Mouse (Mus musculus): ENCODE data around the gene Gm4787. TPM values are rescaled to one million over a fixed set of nuclear protein-coding genes. Genes with fewer than 3 reads are reported as not detected.
"Not testable (repeated sequence)": the region's sequence is repeated elsewhere in the genome, so short reads cannot be mapped to it uniquely, and the experiment has no call there.

Gene Gm4787
- 1 to 10 TPM; 2.2 to 2.3 TPM for total RNA-seq (2021)
- long read RNA-seq, experiment 1, result 0 reads
- long read RNA-seq, experiment 2, result 0 reads

DNA sequence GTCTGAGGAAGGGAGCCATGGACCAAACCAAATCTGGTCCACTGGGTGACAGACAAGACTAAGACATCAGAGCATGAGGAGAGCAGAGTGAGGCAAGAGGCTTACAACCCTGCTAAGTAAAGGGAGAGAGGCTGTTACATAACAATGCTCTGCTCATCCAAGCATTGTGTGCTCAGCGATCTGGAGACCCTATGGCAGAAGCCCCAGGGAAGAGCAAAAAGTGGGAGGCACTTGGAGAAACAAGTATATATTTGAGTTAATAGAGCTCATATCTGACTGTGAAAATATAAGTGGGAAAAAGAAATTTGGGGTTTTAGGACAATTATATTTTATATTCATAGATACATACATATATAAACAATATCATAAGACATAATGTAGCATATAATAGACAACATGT is at the start of gene Gm4787:
TSS of gene Gm4787 (minus strand) at position 101 of the 400 bp plus-strand sequence.
- H3K27ac ChIP-seq; H3K4me3 ChIP-seq; DNase-seq (ENCODE audit: low spot score in 2 of 2): not testable (repeated sequence)

DNA sequence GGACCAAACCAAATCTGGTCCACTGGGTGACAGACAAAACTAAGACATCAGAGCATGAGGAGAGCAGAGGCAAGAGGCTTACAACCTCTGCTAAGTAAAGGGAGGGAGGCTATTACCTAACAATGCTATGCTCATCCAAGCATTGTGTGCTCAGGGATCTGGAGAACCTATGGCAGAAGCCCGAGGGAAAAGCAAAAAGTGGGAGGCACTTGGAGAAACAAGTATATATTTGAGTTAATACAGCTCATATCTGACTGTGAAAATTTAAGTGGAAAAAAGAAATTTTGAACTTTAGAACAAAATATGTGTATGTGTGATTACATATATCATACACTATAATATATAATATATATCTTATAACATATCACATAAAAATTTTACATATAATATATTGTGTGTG is 42.6 kb upstream of the Gm4787 start, which contains the start of gene Adam4:
TSS of gene Adam4 (minus strand) at position 101 of the 400 bp plus-strand sequence.
- no peak for DNase-seq (ENCODE audit: low spot score in 2 of 2)

GRCm38 (mm10) chr12:81413211-81413610 is 33.9 kb upstream of the Gm4787 start:
- Histone ChIP-seq H3K4me3 (no peak overlapping the region), H3K27ac (no peak overlapping the region)
- TF ChIP-seq CTCF (conservative IDR thresholded peaks at IDR 0.05), result no peak
- DNase-seq (ENCODE audit: low spot score in 2 of 2), result no peak

More for the DNA sequence above, 42.6 kb upstream of the Gm4787 start, which contains the start of gene Adam4:
- no peak for TF ChIP-seq CTCF (conservative IDR thresholded peaks at IDR 0.05)
- H3K27ac ChIP-seq, result no peak within 1 kb of the TSS
- no peak within 1 kb of the TSS for H3K4me3 ChIP-seq

DNA sequence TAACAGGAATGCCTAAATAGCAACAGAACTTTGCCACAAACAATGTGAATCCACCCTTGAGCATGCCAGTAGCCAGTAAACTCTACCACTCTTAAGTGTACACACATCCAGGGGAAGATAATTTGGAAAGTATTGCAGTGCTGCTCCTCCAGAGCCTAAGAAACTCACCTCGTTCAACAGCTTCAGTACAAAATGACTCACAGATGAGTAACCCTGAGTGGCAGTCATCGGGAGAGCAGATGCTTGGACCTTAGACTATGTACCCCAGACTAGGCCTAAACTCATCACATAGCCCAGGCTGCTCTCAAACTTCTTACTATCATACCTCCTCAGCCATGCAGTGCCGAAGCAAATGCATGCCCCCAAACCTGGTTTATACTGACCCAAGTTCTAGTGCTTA is 29.7 kb upstream of the Gm4787 start:
- DNase-seq (ENCODE audit: low spot score in 2 of 2), result no peak
- TF ChIP-seq CTCF (conservative IDR thresholded peaks at IDR 0.05), result no peak
- no peak overlapping the region for H3K4me3 ChIP-seq

GRCm38 (mm10) chr12:81402187-81402586 is 22.9 kb upstream of the Gm4787 start:
- Histone ChIP-seq H3K4me3 (no peak overlapping the region), H3K27ac (no peak overlapping the region)
- TF ChIP-seq CTCF (conservative IDR thresholded peaks at IDR 0.05), result peak; percentile 95
- peak; percentile 67 to 78 for DNase-seq (ENCODE audit: low spot score in 2 of 2)

More for the DNA sequence above, 29.7 kb upstream of the Gm4787 start:
- no peak overlapping the region for H3K27ac ChIP-seq

DNA sequence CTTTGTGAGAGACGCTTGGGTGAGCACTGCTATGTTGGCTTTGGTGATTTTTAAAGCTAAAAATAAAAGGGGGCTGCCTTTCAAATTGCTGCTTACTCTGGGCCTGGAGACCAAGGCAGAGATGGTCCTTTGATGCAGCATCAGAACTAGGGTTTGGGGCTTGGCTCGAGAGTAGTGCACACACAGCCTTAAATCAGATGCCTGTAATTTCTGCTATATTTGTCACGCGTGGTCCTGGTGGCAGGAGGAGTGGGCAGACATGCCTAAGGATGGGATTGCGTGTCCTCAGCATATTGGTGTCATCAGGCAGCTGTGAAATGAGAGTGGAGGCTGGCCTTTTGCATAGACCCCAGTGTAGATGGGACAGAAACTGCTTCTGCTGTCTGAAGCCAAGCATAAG is 45.4 kb downstream of the Gm4787 start:
- H3K4me3 ChIP-seq, result peak overlapping the region; percentile 66; the same call in 1 of the 2 replicates
- no peak for DNase-seq (ENCODE audit: low spot score in 2 of 2)
- no peak for TF ChIP-seq CTCF (conservative IDR thresholded peaks at IDR 0.05)
- no peak overlapping the region for H3K27ac ChIP-seq

DNA sequence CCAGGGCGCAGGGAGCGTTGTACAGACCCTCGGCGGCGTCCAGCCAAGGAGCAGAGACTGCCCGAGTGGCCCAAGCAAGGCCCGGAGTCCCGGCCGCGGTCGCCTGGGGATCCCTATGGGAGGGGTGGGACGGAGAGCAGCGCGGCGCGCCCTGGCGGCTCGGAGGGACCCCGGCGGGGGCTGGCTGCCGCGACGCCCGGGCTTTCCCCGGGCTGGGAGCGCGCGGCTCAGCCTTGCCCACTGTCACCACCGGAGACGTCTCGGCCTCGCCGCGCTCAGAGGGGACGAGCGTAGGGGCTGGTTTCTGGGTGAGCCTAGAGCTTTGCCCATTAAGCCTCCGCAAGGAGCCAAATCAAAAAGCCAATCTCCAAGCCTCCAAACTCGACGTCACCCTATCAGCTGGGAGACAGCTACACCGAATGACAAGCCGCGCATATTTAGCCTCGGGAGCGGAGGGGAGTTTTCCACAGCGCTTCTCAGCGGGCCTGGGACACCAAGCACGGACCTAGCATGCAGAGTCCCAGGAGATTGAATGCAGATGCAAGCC is 46.3 kb downstream of the Gm4787 start, which contains the start of gene Slc8a3:
TSS of gene Slc8a3 (minus strand) at position 306 of the 547 bp plus-strand sequence.
- peak; percentile 46 to 65 for DNase-seq (ENCODE audit: low spot score in 2 of 2)
- TF ChIP-seq CTCF (conservative IDR thresholded peaks at IDR 0.05), result 0 out of 2 replicates have a peak, but pooled peaks have one; percentile 2
- Histone ChIP-seq H3K27ac (peak within 1 kb of the TSS; percentile 87), H3K4me3 (peak within 1 kb of the TSS; percentile 66)

- TF ChIP-seq CTCF (conservative IDR thresholded peaks at IDR 0.05), result no peak
- Histone ChIP-seq H3K27ac (peak overlapping the region; percentile 87), H3K4me3 (peak overlapping the region; percentile 66)
- DNase-seq (ENCODE audit: low spot score in 2 of 2), result peak; percentile 34 to 70
Measured at GRCm38 (mm10) chr12:81331937-81332874, 47.1 kb downstream of the Gm4787 start.

DNA sequence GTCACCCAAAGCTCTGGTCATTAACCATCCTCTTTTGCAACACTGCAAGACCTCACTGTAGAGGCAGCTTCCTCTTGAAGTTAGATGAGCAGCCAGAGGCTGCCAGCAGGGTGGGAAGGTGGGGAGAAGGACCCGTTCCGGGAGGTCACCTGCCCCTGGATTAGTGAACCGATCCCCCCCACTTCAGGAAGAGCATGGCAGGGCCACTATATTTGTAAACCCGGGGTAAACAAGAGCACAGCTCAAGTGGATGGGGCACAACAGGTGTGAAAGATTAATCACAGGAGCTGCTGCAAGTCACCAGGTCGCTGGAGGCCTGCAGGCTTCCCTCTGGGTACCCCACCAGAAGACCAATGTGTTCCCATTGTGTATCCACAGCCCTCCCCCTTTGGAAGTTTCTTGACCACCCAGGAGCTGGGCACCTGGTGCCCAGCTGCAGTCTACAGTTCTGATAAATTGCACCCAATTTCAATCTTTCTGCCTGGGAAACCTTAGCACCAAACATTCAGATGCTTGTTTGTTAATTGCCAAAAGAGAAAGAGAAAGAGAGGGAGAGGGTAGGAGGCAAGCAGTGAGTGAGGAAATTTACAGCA is 48.1 kb downstream of the Gm4787 start:
- Histone ChIP-seq H3K4me3 (no peak overlapping the region), H3K27ac (no peak overlapping the region)
- TF ChIP-seq CTCF (conservative IDR thresholded peaks at IDR 0.05), result no peak
- DNase-seq (ENCODE audit: low spot score in 2 of 2), result no peak

Other genes starting within 250 kb of the Gm4787 start
- 10 to 100 TPM in 1 of 2 experiments, 1 to 10 TPM in 1; 9.1 to 10.8 TPM for gene Slc8a3, start 46.3 kb downstream of the Gm4787 start, total RNA-seq (2021)
- 1 to 10 TPM; 2.2 to 3.4 TPM for gene Adam4, start 42.5 kb upstream of the Gm4787 start, total RNA-seq (2021)
- gene Cox16, start 105.7 kb upstream of the Gm4787 start, total RNA-seq (2021), result 10 to 100 TPM; 34.5 to 45.3 TPM
- gene Gm20498, start 153.4 kb upstream of the Gm4787 start, total RNA-seq (2021), result 10 to 100 TPM; 37.3 to 40.0 TPM
- gene Synj2bp, start 153.4 kb upstream of the Gm4787 start, total RNA-seq (2021), result 10 to 100 TPM; 28.9 to 32.4 TPM
- under 1 TPM; 0.23 to 0.27 TPM for gene Adam21, start 189.0 kb upstream of the Gm4787 start, total RNA-seq (2021)
- 10 to 100 TPM; 31.6 to 32.1 TPM for gene Med6, start 215.5 kb upstream of the Gm4787 start, total RNA-seq (2021)

Data from layer of hippocampus, adult 2 months (tissue).